Mouse (Mus musculus) skeletal muscle tissue, adult 2 months (tissue): Measurements from ENCODE around the gene Cacna2d2.

Experiments
- DNase-seq: peaks from one replicate; pipeline ENCODE4 v3.0.0-alpha.2; 2012; ENCODE audit warnings: low read depth, low spot score

Cacna2d2 gene

GRCm38 (mm10) chr9:107399491-107399971, at the start of gene Cacna2d2:
Cacna2d2 (plus strand) TSS chr9:107399612.
- DNase-seq: peak; percentile 15

GRCm38 (mm10) chr9:107354826-107355225, 44.6 kb upstream of the Cacna2d2 start:
- DNase-seq: no peak

GRCm38 (mm10) chr9:107355870-107356765, 43.3 kb upstream of the Cacna2d2 start:
- DNase-seq: peak; percentile 60

GRCm38 (mm10) chr9:107357651-107358050, 41.8 kb upstream of the Cacna2d2 start:
- no peak for DNase-seq

GRCm38 (mm10) chr9:107360989-107361388, 38.4 kb upstream of the Cacna2d2 start:
- no peak for DNase-seq

- DNase-seq: no peak
Observed at GRCm38 (mm10) chr9:107366644-107367043, 32.8 kb upstream of the Cacna2d2 start.

- DNase-seq: no peak
Observed at GRCm38 (mm10) chr9:107368302-107368701, 31.1 kb upstream of the Cacna2d2 start.

GRCm38 (mm10) chr9:107369270-107370105, 29.9 kb upstream of the Cacna2d2 start:
- DNase-seq: no peak

- no peak for DNase-seq
Observed at GRCm38 (mm10) chr9:107370106-107370463, 29.3 kb upstream of the Cacna2d2 start.

- no peak for DNase-seq
Observed at GRCm38 (mm10) chr9:107372441-107372840, 27.0 kb upstream of the Cacna2d2 start.

- DNase-seq: no peak
Observed at GRCm38 (mm10) chr9:107374623-107375022, 24.8 kb upstream of the Cacna2d2 start.

GRCm38 (mm10) chr9:107375451-107375850, 24.0 kb upstream of the Cacna2d2 start:
- no peak for DNase-seq

GRCm38 (mm10) chr9:107377961-107378512, 21.4 kb upstream of the Cacna2d2 start:
- DNase-seq: no peak

GRCm38 (mm10) chr9:107381723-107382122, 17.7 kb upstream of the Cacna2d2 start:
- DNase-seq: no peak

GRCm38 (mm10) chr9:107384396-107384795, 15.0 kb upstream of the Cacna2d2 start:
- DNase-seq: no peak

- no peak for DNase-seq
Observed at GRCm38 (mm10) chr9:107386722-107387121, 12.7 kb upstream of the Cacna2d2 start.

- no peak for DNase-seq
Observed at GRCm38 (mm10) chr9:107387708-107388107, 11.7 kb upstream of the Cacna2d2 start.

GRCm38 (mm10) chr9:107388263-107388662, 11.1 kb upstream of the Cacna2d2 start:
- no peak for DNase-seq

GRCm38 (mm10) chr9:107396397-107396796, 3.0 kb upstream of the Cacna2d2 start:
- no peak for DNase-seq

GRCm38 (mm10) chr9:107398968-107399367, 444 bp upstream of the Cacna2d2 start:
- DNase-seq: no peak

- no peak for DNase-seq
Observed at GRCm38 (mm10) chr9:107400060-107400511, 674 bp downstream of the Cacna2d2 start.
